Mouse (Mus musculus): ENCODE results near the gene Mov10l1. TPM values are rescaled to one million over a fixed set of nuclear protein-coding genes. Genes with fewer than 3 reads are reported as not detected.

Gene Mov10l1
- not detected in 2 replicates for total RNA-seq (2014; rRNA removed)
- polyA plus RNA-seq (2012; rRNA removed), result not detected in 2 replicates

DNA sequence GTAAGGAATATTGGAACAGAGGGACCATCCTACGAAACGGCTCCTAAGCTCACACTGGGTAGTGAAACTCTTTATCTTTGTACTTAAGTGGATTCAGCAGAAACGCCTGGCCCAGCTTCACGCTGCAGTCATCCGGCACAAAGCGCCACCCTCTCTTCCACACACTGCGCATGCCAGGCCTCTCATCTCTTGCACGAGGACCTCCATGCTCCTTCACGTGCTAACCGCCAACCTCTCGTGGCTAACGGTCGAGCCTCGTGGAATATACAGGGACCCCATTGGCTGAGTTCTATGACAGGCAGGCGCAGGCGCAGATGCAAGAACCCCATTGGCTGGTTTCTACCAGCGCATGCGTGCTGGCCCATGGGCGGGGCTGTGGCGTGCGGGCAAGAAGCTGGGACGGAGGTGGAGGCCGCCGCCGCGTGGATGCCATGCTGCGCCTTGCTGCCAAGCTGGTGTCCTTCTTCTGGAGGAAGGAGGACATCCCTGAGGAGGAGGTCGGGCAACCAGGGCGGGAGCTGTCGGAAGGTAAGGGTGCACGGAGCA, at the start of gene Mov10l1:
TSS of gene Mov10l1 (plus strand) at position 376 of the 546 bp plus-strand sequence.
- Histone ChIP-seq H3K27me3 (ENCODE audit: control insufficient read depth, insufficient read depth, low read length) (no peaks in the 10 kb centered on the region), H3K27ac (replicated peaks; ENCODE audit: insufficient read depth, low read depth, low read length) (no peak within 1 kb of the TSS), H3K9ac (ENCODE audit: low read depth, low read length) (no peak within 1 kb of the TSS), H3K4me3 (ENCODE audit: insufficient read depth, low read depth, low read length) (no peak within 1 kb of the TSS), H3K4me1 (ENCODE audit: control insufficient read depth, insufficient read depth, low read length) (no peaks in the 10 kb centered on the region), H3K79me2 (ENCODE audit: control insufficient read depth, insufficient read depth, low read length) (no peaks in the 10 kb centered on the region), H3K36me3 (ENCODE audit: control insufficient read depth, insufficient read depth, low read length) (no peaks in the 10 kb centered on the region)
- DNase-seq (ENCODE audit: extremely low read depth, low read depth, low spot score), result no peak
- no peak for TF ChIP-seq CTCF (IDR thresholded peaks at IDR 0.05; ENCODE audit: low read depth, low read length)
- TF ChIP-seq POLR2A (IDR thresholded peaks at IDR 0.05; ENCODE audit: extremely low read depth, insufficient read depth, low read length), result no peak
- WGBS, result 91% methylated on average over 31 of the region's 31 CpGs

DNA sequence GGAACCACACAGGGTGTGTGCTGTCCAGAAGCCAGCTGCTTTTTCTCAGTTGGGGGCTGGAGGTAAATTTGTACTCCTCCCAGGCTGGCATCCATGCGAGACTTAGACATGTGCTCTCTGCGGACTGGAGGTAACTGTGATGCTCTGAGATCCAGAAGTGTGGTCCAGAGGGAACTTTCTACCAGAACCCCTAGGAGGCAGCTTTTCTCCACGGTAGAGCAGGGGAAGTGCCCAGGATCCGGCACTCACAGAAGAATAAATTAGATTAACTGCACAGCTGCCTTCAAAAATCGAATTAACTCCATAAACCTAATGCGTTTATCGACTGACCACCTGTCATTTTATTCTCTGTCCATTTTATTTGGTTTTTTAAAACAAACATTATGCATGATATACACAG, 48.6 kb upstream of the Mov10l1 start:
- no peaks in the 10 kb centered on the region for H3K4me1 ChIP-seq (ENCODE audit: control insufficient read depth, insufficient read depth, low read length)
- 64% methylated on average over 7 of the region's 7 CpGs for WGBS
- H3K27ac ChIP-seq (replicated peaks; ENCODE audit: insufficient read depth, low read depth, low read length), result no peak overlapping the region
- no peaks in the 10 kb centered on the region for H3K27me3 ChIP-seq (ENCODE audit: control insufficient read depth, insufficient read depth, low read length)
- no peak overlapping the region for H3K4me3 ChIP-seq (ENCODE audit: insufficient read depth, low read depth, low read length)
- H3K79me2 ChIP-seq (ENCODE audit: control insufficient read depth, insufficient read depth, low read length), result no peaks in the 10 kb centered on the region
- no peak for DNase-seq (ENCODE audit: extremely low read depth, low read depth, low spot score)
- no peaks in the 10 kb centered on the region for H3K36me3 ChIP-seq (ENCODE audit: control insufficient read depth, insufficient read depth, low read length)
- TF ChIP-seq CTCF (IDR thresholded peaks at IDR 0.05; ENCODE audit: low read depth, low read length) (peak; percentile 17; the same call in 1 of the 2 replicates), POLR2A (IDR thresholded peaks at IDR 0.05; ENCODE audit: extremely low read depth, insufficient read depth, low read length) (no peak)
- no peak overlapping the region for H3K9ac ChIP-seq (ENCODE audit: low read depth, low read length)

DNA sequence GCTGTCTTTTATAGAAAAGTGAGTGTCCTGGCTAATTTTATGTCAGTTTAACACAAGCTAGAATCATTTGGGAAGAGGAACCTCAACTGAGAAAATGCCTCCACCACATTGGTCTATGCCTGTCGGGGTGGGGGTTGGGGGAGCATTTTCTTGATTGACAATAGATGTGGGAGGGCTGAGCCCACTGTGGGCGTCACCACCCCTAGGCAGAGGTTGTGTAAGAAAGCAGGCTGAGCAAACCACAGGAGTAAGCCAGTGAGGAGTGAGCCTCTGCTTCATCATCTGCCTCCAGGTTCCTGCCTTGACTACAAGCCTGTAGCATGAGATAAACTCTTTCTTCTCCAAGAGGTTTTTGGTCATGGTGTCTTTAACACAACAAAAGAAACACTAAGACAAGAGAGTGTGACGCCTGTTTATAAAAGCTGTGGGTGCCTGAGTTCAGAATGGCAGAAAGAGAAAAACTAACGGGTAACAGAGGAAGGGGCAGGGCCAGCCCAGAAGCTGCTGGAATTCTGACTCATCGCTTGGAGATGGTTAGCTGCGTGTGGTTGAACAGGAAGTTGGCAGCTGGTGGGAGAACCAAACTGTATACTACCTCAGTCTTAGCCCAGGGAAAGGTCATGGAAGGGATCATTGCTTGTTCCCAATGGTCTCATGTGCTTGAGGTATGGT, 46.0 kb upstream of the Mov10l1 start:
- H3K4me3 ChIP-seq (ENCODE audit: insufficient read depth, low read depth, low read length), result no peak overlapping the region
- no peak for DNase-seq (ENCODE audit: extremely low read depth, low read depth, low spot score)
- H3K79me2 ChIP-seq (ENCODE audit: control insufficient read depth, insufficient read depth, low read length), result no peaks in the 10 kb centered on the region
- H3K27me3 ChIP-seq (ENCODE audit: control insufficient read depth, insufficient read depth, low read length), result no peaks in the 10 kb centered on the region
- TF ChIP-seq POLR2A (IDR thresholded peaks at IDR 0.05; ENCODE audit: extremely low read depth, insufficient read depth, low read length), result no peak
- TF ChIP-seq CTCF (IDR thresholded peaks at IDR 0.05; ENCODE audit: low read depth, low read length), result no peak
- no peak overlapping the region for H3K9ac ChIP-seq (ENCODE audit: low read depth, low read length)
- 72% methylated on average over 6 of the region's 6 CpGs for WGBS
- no peaks in the 10 kb centered on the region for H3K36me3 ChIP-seq (ENCODE audit: control insufficient read depth, insufficient read depth, low read length)
- no peak overlapping the region for H3K27ac ChIP-seq (replicated peaks; ENCODE audit: insufficient read depth, low read depth, low read length)
- no peaks in the 10 kb centered on the region for H3K4me1 ChIP-seq (ENCODE audit: control insufficient read depth, insufficient read depth, low read length)

DNA sequence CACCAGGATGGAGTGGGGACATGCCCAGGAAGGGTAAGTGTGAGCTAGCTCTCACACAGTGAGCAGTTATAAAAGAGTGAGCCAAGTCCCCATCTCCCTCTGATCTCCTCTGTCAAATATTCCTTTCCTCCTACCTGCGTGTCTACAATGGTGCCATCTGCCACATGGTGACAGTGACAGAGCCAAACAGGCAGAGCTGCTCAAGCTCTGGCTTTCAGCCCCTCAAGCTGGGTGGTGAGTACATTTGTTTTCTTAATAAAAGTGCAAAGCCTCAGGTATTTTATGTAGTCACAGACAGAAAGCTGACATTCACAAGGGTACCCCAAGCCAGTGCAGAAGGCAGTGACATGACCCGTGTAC, 45.4 kb upstream of the Mov10l1 start:
- Histone ChIP-seq H3K27me3 (ENCODE audit: control insufficient read depth, insufficient read depth, low read length) (no peaks in the 10 kb centered on the region), H3K9ac (ENCODE audit: low read depth, low read length) (no peak overlapping the region), H3K36me3 (ENCODE audit: control insufficient read depth, insufficient read depth, low read length) (no peaks in the 10 kb centered on the region), H3K4me1 (ENCODE audit: control insufficient read depth, insufficient read depth, low read length) (no peaks in the 10 kb centered on the region), H3K27ac (replicated peaks; ENCODE audit: insufficient read depth, low read depth, low read length) (no peak overlapping the region), H3K79me2 (ENCODE audit: control insufficient read depth, insufficient read depth, low read length) (no peaks in the 10 kb centered on the region), H3K4me3 (ENCODE audit: insufficient read depth, low read depth, low read length) (no peak overlapping the region)
- no peak for DNase-seq (ENCODE audit: extremely low read depth, low read depth, low spot score)
- TF ChIP-seq CTCF (IDR thresholded peaks at IDR 0.05; ENCODE audit: low read depth, low read length), result no peak
- TF ChIP-seq POLR2A (IDR thresholded peaks at IDR 0.05; ENCODE audit: extremely low read depth, insufficient read depth, low read length), result no peak
- WGBS, result 73% methylated on average over 2 of the region's 2 CpGs

DNA sequence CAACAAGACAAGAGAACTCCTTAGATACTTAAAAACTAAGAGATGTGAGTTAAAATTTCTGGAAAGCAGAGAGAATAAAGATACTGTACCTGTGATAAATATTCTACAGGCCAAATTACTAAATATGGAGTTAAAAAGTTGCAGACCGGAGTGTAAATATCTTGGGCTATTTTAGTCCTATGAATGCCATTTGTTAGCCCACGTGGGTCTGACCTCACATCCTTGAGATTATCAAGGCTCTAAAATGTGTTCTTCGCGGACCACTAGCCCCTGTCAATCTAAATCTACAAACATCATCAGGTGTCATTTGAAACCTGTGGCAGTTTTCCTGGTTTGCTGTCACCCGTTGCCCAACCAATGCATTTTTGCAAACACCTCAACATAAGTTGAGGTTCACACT, 39.9 kb upstream of the Mov10l1 start:
- Histone ChIP-seq H3K36me3 (ENCODE audit: control insufficient read depth, insufficient read depth, low read length) (no peaks in the 10 kb centered on the region), H3K9ac (ENCODE audit: low read depth, low read length) (no peak overlapping the region), H3K27ac (replicated peaks; ENCODE audit: insufficient read depth, low read depth, low read length) (no peak overlapping the region), H3K79me2 (ENCODE audit: control insufficient read depth, insufficient read depth, low read length) (no peaks in the 10 kb centered on the region), H3K27me3 (ENCODE audit: control insufficient read depth, insufficient read depth, low read length) (no peaks in the 10 kb centered on the region), H3K4me1 (ENCODE audit: control insufficient read depth, insufficient read depth, low read length) (peaks cover 2% of the 10 kb centered on the region; the same call in 1 of the 2 replicates), H3K4me3 (ENCODE audit: insufficient read depth, low read depth, low read length) (no peak overlapping the region)
- no peak for DNase-seq (ENCODE audit: extremely low read depth, low read depth, low spot score)
- WGBS, result 69% methylated on average over 5 of the region's 5 CpGs
- TF ChIP-seq CTCF (IDR thresholded peaks at IDR 0.05; ENCODE audit: low read depth, low read length) (no peak), POLR2A (IDR thresholded peaks at IDR 0.05; ENCODE audit: extremely low read depth, insufficient read depth, low read length) (no peak)

Measured in liver, adult 2 months (tissue).